Mouse (Mus musculus) small intestine, adult 2 months (tissue): ENCODE measurements around the gene Cyth4.

Source experiments
- CTCF ChIP-seq: fragments of 200-500 bp; IDR thresholded peaks from 2 replicates; pipeline ENCODE4 v1.5.1; 2012; ENCODE audit warnings: low read depth, mild to moderate bottlenecking, control low read depth, inconsistent platforms, low read length, moderate library complexity, mixed read lengths; ENCODE audit not compliant: insufficient replicate concordance, insufficient read length; ENCODE audit errors: extremely low read depth
- POLR2A ChIP-seq: fragments of 200-500 bp; IDR thresholded peaks from 2 replicates; pipeline ENCODE4 v1.6.1; 2012; ENCODE audit warnings: low read depth, mild to moderate bottlenecking, control low read depth, inconsistent platforms, low read length, moderate library complexity

DNA sequence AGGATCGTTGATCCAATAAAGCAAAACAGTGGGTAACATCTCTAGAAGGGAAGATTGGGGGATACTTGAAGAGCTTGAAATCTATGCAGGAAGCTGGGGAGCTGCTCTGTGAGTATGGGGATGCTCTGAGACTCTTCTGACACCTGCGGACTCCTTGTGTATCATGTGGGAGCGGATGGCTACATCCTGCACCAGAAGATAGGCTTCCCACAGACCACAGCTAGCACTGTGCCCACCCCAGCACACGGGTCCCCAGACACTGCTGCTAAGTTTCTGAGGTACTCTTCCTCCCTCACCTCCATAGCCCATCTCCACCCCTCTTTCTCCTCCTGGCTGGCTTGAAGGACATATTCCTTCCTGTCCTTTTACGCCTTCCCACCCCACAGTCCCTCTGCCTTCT is 26.7 kb upstream of the Cyth4 start:
- no peak for TF ChIP-seq POLR2A
- no peak for TF ChIP-seq CTCF
